Mouse (Mus musculus): Measurements from ENCODE around the gene Filip1.

- TF ChIP-seq CTCF (IDR thresholded peaks at IDR 0.05; ENCODE audit: extremely low read depth, insufficient read depth, low read length): no peak
- TF ChIP-seq POLR2A (IDR thresholded peaks at IDR 0.05; ENCODE audit: extremely low read depth, insufficient read depth, low read length): no peak
These were observed 7.8 kb upstream of the Filip1 start for GRCm38 (mm10) chr9:80020429-80020828.
